Mouse (Mus musculus) forelimb bud, embryonic 11.5 days (tissue): ENCODE results near the gene Cd24a.
A peak's percentile ranks its signal among the peaks of the same experiment; 100 is the strongest.

Experiments
- DNase-seq: peaks from one replicate; pipeline ENCODE4 v3.0.0-alpha.2; 2012; ENCODE audit warnings: low read depth, low spot score

Cd24a gene

DNA sequence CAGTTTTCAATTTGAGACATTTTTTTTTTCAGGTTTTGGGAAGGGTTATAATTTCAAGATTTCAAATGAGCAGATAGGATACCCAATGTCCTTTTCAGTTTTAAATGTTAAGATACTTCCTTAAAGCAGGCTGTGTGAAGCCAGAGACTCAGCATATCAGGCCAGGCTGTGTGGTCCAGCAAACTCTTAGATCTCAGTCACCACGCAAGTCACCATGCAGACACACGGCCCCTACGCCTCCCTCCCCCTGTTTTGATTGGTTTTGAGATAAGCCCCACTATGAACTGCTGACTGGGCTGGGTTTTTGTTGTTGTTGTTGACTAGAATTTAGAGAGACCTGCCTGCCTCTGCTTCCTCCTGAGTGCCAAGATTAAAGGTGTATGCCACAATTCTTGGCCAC, 3.2 kb downstream of the Cd24a start:
- no peak for DNase-seq

DNA sequence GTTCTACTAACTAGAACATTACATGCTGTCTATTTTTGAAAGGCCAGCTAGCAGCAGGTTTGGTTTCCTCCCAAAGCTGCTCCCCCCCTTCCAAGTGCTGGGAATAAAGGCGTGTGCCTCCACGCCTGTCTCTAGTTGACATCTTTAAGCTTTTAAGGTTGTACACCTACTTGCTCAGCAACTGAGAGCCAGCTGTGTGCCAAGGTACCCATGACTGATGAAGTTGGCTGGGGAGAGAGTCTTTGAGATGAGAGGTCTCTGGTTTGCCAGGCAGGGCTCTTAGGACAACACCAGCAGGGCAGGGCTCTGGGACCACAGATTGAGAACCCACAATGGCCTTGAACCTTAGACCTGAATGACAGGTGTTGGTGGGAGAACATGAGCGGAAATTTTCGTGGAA, 6.5 kb downstream of the Cd24a start:
- no peak for DNase-seq

GRCm38 (mm10) chr10:43588470-43589177, 10.5 kb downstream of the Cd24a start:
- DNase-seq = no peak

DNA sequence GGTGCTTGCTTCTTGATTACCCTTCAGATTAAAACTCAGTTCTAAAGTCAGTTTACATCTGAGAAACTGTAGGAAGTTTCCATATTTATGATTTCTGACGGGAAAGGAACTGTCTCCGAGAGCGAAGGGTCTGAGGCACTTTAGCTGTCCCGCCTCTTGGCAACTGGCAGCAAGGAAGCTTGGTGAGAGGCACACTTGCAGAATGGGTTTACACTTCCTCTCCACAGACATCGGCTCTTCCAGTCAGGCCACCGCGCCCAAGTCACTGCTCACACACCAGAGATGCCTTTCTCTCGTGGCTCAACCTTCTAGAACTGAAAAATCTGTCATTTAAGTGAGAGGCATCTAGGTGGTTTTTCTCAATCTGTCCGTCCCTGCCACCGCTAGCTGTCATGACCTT, 13.4 kb downstream of the Cd24a start:
- DNase-seq = no peak

- no peak for DNase-seq
These were observed 15.1 kb downstream of the Cd24a start for GRCm38 (mm10) chr10:43593182-43593581.

DNA sequence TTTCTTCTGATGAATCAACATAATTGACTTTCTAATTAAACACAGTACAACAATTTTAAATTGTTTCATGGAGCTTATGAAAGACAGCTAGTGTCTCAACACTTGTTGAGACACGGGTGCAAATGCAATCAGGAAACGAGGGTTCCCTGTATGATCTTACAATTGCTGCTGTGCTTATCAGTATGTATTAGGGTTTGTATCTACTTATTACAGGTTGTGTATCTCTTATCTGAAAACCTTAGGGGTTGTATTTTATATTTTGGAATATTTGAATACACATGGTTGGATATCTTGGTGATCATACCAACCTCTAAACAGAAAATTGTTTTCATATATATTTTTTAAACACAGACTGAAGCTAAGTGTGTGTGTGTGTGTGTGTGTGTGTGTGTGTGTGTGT, 16.1 kb downstream of the Cd24a start:
- DNase-seq = no peak

- no peak for DNase-seq
These were observed 16.8 kb downstream of the Cd24a start for GRCm38 (mm10) chr10:43594894-43595293.

GRCm38 (mm10) chr10:43598067-43598726, 20.1 kb downstream of the Cd24a start:
- DNase-seq = no peak

- DNase-seq = no peak
These were observed 23.0 kb downstream of the Cd24a start for GRCm38 (mm10) chr10:43601039-43601438.

- DNase-seq = no peak
These were observed 23.7 kb downstream of the Cd24a start for GRCm38 (mm10) chr10:43601511-43602396.

DNA sequence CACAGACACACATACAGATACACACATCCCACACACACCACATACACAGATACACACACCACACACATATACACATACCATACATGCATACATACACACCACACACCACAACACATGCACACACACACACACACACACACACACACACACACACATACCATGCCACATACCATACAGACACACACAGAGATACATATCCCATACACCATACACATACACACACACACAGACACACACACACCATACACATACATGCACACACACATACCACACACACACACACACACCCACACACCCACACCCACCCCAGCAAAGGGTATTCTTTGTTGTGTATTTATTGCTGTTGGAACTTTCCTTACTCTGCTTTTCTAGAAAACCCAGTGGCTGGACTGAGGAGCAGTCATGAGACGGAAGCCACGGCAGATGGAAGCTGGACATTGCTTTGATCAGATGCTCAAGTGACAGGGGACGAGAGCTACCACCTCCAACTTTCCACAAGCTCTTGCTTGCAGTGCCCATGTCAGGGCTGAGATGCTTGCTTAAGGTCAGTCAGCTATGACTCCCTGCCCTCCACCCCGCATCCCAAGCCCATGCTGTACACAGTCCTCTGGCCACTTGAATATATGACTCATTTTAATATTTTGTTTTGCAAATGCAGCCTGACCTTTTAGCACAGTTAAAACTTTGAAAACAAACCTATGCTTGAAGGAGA, 26.0 kb downstream of the Cd24a start:
- DNase-seq = no peak

GRCm38 (mm10) chr10:43604687-43605250, 26.7 kb downstream of the Cd24a start:
- DNase-seq = no peak

DNA sequence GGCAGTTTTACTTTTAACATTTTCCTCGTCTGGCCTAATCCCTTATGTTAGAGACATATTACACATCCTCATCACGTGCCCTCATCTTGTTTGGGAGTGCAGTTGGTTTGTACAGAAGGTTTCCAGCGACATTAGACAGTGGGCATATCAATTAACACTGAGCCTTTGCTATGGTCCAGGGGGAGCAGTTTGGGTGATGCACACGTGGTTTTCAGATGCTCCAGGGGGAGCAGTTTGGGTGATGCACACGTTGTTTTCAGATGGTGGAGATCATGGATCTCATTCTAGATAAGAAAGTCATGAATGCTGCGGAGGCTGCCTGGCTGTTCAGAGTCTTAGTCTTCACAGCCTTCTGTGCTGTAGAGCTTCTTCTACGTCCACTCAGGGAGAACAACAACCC, 27.8 kb downstream of the Cd24a start:
- no peak for DNase-seq

DNA sequence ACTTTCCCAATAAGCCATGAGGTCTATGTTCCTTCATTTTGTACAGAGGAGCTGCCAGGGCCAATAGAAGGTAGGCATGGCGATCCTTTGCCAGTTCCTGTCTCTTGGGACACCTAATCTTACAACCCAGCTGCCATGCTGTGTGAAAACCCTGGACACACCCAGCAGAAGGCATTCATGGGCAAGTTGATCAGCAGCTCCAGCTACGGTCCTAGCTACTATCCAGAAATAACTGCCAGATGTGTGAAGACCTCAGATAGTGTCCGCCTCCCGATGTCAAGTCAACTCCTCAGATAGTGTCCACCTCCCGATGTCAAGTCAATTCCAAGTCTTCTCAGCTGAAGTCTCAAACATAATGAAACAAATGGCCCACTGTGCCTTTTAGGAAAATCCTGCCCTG, 31.4 kb downstream of the Cd24a start:
- no peak for DNase-seq

DNA sequence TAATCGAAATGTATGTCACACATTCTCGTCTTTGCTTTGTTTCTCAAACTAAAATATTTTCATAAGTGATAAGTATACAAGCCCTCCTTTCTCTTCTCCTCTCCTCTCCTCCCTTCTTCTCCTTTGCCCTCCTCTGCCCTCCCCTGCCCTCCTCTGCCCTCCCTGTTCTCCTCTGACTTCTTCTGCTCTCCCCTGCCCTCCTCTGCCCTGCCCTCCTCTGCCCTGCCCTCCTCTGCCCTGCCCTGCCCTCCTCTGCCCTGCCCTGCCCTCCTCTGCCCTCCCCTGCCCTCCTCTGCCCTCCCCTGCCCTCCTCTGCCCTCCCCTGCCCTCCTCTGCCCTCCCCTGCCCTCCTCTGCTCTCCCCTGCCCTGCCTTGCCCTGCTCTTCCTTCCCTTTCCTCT, 31.9 kb downstream of the Cd24a start:
- DNase-seq = no peak

GRCm38 (mm10) chr10:43611081-43611480, 33.0 kb downstream of the Cd24a start:
- DNase-seq = no peak

DNA sequence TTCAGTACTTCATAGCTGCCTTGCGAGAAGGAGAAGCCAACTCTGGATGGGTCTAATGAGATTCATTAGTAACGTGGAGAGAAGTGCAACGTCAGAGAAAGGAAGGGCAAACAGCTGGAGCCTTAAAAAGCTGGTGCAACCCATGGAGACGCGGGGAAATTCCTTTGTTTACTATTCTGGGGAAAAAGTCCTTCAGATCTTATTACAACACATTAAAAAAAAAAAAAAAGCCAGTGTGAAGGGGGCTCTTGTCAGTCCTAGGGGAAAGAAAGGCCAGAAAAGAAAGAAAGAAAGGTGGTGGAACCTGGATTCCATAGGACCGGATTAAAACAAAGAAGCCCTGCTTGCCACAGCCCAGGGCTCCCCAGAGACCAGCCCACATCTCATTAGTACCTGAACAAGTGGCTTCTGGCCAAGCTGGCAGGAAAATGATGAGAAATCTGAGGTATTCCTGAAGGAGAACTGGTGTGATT, 41.0 kb downstream of the Cd24a start:
- DNase-seq = peak; percentile 49

DNA sequence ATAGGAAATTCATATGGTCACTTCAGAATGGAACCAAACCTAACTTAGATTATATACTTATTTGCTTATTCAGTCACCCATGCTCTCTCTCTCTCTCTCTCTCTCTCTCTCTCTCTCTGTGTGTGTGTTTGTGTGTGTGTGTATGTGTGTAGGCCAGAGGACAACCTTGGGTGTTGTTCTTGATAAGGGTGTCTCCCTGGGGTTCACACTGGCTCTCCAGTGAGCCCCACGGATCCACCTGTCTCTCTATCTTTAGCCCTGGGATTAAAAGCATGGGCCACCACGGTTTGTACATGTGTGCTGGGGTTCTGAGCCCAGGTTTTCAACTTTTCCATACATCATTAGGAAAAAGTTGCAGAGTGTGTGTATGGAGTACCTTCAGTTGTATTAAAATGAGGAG, 41.9 kb downstream of the Cd24a start:
- no peak for DNase-seq

- no peak for DNase-seq
These were observed 45.4 kb downstream of the Cd24a start for GRCm38 (mm10) chr10:43623510-43623909.

- DNase-seq = peak; percentile 77
These were observed 46.3 kb downstream of the Cd24a start for GRCm38 (mm10) chr10:43624362-43624761.

GRCm38 (mm10) chr10:43624791-43625398, 46.8 kb downstream of the Cd24a start:
- peak; percentile 56 for DNase-seq
